Comparison of ENCODE assay signal across 16 mouse cellular contexts in genomic region chr4:48588576-48588975, GRCm38 (mm10). TPM values are rescaled to one million over a fixed set of nuclear protein-coding genes. Genes with fewer than 3 reads are reported as not detected.
DNase-seq lines count a peak whose midpoint lies in the region; ATAC-seq and TF ChIP-seq lines count a peak whose summit lies in the region.
"Had no signal": no experiment of that assay in that cellular context is flagged by ENCODE, and none has a peak within 500 bp of the region (broad histone marks: within the 10 kb centered on the region; RNA-seq: fewer than 3 reads in every experiment).

No protein-coding gene starts in this region.

- peak overlapping the region; percentile 28; the same call in 1 of the 2 replicates for H3K4me2 ChIP-seq in hindbrain, embryonic 12.5 days (replicated peaks)
- no peak overlapping the region for H3K4me2 ChIP-seq in hindbrain, postnatal 0 days (ENCODE audit: low read depth, low read length)
- H3K4me2 ChIP-seq in midbrain, embryonic 14.5 days (ENCODE audit: low read length) = peak overlapping the region; percentile 11
- H3K4me2 ChIP-seq in midbrain, embryonic 15.5 days = no peak overlapping the region
- H3K4me2 ChIP-seq in lung, embryonic 15.5 days = peak overlapping the region; percentile 24; the same call in 1 of the 2 replicates
- peak overlapping the region; percentile 22; the same call in 1 of the 2 replicates for H3K4me2 ChIP-seq in stomach, embryonic 15.5 days
- H3K4me2 ChIP-seq: forebrain, embryonic 15.5 days; liver, embryonic 11.5 days had no signal

- H3K4me3 ChIP-seq in hindbrain, embryonic 12.5 days = no peak overlapping the region
- H3K4me3 ChIP-seq in hindbrain, postnatal 0 days (ENCODE audit: low read length) = no peak overlapping the region
- H3K4me3 ChIP-seq in midbrain, embryonic 14.5 days (replicated peaks; ENCODE audit: low read depth, low read length) = no peak overlapping the region
- H3K4me3 ChIP-seq in midbrain, embryonic 15.5 days = no peak overlapping the region
- no peak overlapping the region for H3K4me3 ChIP-seq in lung, embryonic 15.5 days
- no peak overlapping the region for H3K4me3 ChIP-seq in stomach, embryonic 15.5 days (replicated peaks)
- H3K4me3 ChIP-seq: forebrain, embryonic 15.5 days had no signal

- H3K9ac ChIP-seq in hindbrain, embryonic 12.5 days = no peak overlapping the region
- H3K9ac ChIP-seq in hindbrain, postnatal 0 days (replicated peaks; ENCODE audit: low read length) = no peak overlapping the region
- H3K9ac ChIP-seq in midbrain, embryonic 14.5 days (replicated peaks; ENCODE audit: low read length) = no peak overlapping the region
- no peak overlapping the region for H3K9ac ChIP-seq in midbrain, embryonic 15.5 days
- no peak overlapping the region for H3K9ac ChIP-seq in lung, embryonic 15.5 days
- H3K9ac ChIP-seq in stomach, embryonic 15.5 days = no peak overlapping the region
- H3K9ac ChIP-seq: forebrain, embryonic 15.5 days had no signal

- 0 out of 2 replicates have a peak, but pooled peaks cover 3% of the 10 kb centered on the region for H3K36me3 ChIP-seq in hindbrain, embryonic 12.5 days
- H3K36me3 ChIP-seq in hindbrain, postnatal 0 days (ENCODE audit: insufficient read depth, low read length) = no peaks in the 10 kb centered on the region
- H3K36me3 ChIP-seq in midbrain, embryonic 14.5 days (ENCODE audit: control insufficient read depth, insufficient read depth, low read length) = no peaks in the 10 kb centered on the region
- no peaks in the 10 kb centered on the region for H3K36me3 ChIP-seq in midbrain, embryonic 15.5 days (replicated peaks)
- H3K36me3 ChIP-seq in lung, embryonic 15.5 days = no peaks in the 10 kb centered on the region
- no peaks in the 10 kb centered on the region for H3K36me3 ChIP-seq in stomach, embryonic 15.5 days
- H3K36me3 ChIP-seq: forebrain, embryonic 15.5 days had no signal

- TF ChIP-seq CTCF in hindbrain, postnatal 0 days (IDR thresholded peaks at IDR 0.05; ENCODE audit: low read depth) = no peak

- H3K9me3 ChIP-seq in hindbrain, embryonic 12.5 days (replicated peaks) = no peaks in the 10 kb centered on the region
- H3K9me3 ChIP-seq in hindbrain, postnatal 0 days (ENCODE audit: low read length) = no peaks in the 10 kb centered on the region
- no peaks in the 10 kb centered on the region for H3K9me3 ChIP-seq in midbrain, embryonic 14.5 days (ENCODE audit: control insufficient read depth, low read length)
- H3K9me3 ChIP-seq in midbrain, embryonic 15.5 days = no peaks in the 10 kb centered on the region
- no peaks in the 10 kb centered on the region for H3K9me3 ChIP-seq in lung, embryonic 15.5 days
- H3K9me3 ChIP-seq in stomach, embryonic 15.5 days = no peaks in the 10 kb centered on the region
- H3K9me3 ChIP-seq: forebrain, embryonic 15.5 days had no signal

- no peak for ATAC-seq in hindbrain, embryonic 12.5 days (ENCODE audit: low FRiP score)
- ATAC-seq in hindbrain, postnatal 0 days = no peak
- ATAC-seq in midbrain, embryonic 14.5 days (ENCODE audit: low FRiP score, low TSS enrichment) = no peak
- ATAC-seq in midbrain, embryonic 15.5 days (replicated peaks) = no peak
- ATAC-seq in lung, embryonic 15.5 days (ENCODE audit: borderline replicate concordance, extremely low read depth, low FRiP score, low TSS enrichment) = no peak
- ATAC-seq in stomach, embryonic 15.5 days (ENCODE audit: insufficient read depth, low FRiP score, low read depth) = no peak
- no peak for ATAC-seq in activated CD4-positive, CD25-positive, alpha-beta regulatory T cell, adult 4 months
- ATAC-seq: forebrain, embryonic 15.5 days had no signal

- H3K4me1 ChIP-seq in hindbrain, embryonic 12.5 days = peaks cover 18% of the 10 kb centered on the region
- 0 out of 2 replicates have a peak, but pooled peaks cover 3% of the 10 kb centered on the region for H3K4me1 ChIP-seq in hindbrain, postnatal 0 days (ENCODE audit: insufficient read depth, low read length)
- peaks cover 19% of the 10 kb centered on the region; the same call in 1 of the 2 replicates for H3K4me1 ChIP-seq in midbrain, embryonic 14.5 days (ENCODE audit: control insufficient read depth, insufficient read depth, low read length)
- peaks cover 43% of the 10 kb centered on the region for H3K4me1 ChIP-seq in midbrain, embryonic 15.5 days
- H3K4me1 ChIP-seq in lung, embryonic 15.5 days = peaks cover 30% of the 10 kb centered on the region
- H3K4me1 ChIP-seq in stomach, embryonic 15.5 days = peaks cover 11% of the 10 kb centered on the region; the same call in 1 of the 2 replicates

- H3K27ac ChIP-seq in hindbrain, embryonic 12.5 days = no peak overlapping the region
- H3K27ac ChIP-seq in hindbrain, postnatal 0 days = no peak overlapping the region
- H3K27ac ChIP-seq in midbrain, embryonic 14.5 days (replicated peaks; ENCODE audit: low read depth, low read length) = no peak overlapping the region
- H3K27ac ChIP-seq in midbrain, embryonic 15.5 days = no peak overlapping the region
- H3K27ac ChIP-seq in lung, embryonic 15.5 days = no peak overlapping the region
- H3K27ac ChIP-seq in stomach, embryonic 15.5 days = no peak overlapping the region
- H3K27ac ChIP-seq: forebrain, embryonic 15.5 days had no signal

- no peaks in the 10 kb centered on the region for H3K27me3 ChIP-seq in hindbrain, embryonic 12.5 days
- no peaks in the 10 kb centered on the region for H3K27me3 ChIP-seq in hindbrain, postnatal 0 days (ENCODE audit: insufficient read depth, low read length)
- H3K27me3 ChIP-seq in midbrain, embryonic 14.5 days (ENCODE audit: control insufficient read depth, insufficient read depth, low read length) = no peaks in the 10 kb centered on the region
- H3K27me3 ChIP-seq in midbrain, embryonic 15.5 days (replicated peaks) = no peaks in the 10 kb centered on the region
- no peaks in the 10 kb centered on the region for H3K27me3 ChIP-seq in lung, embryonic 15.5 days
- H3K27me3 ChIP-seq in stomach, embryonic 15.5 days (replicated peaks) = no peaks in the 10 kb centered on the region
- H3K27me3 ChIP-seq: forebrain, embryonic 15.5 days had no signal

- no peak for DNase-seq in hindbrain, postnatal 0 days (ENCODE audit: low spot score)
- DNase-seq in midbrain, embryonic 14.5 days = no peak
- DNase-seq in right cerebral cortex, adult 18-20 months = no peak
- DNase-seq: adrenal gland, postnatal 25 days; cerebellum, adult 9-10 months; embryo, embryonic 11 days; heart, postnatal 10 days; kidney, postnatal 25 days; left cerebral cortex, postnatal 4 days had no signal

- 71% methylated on average over 9 of the region's 9 CpGs for WGBS in hindbrain, embryonic 12.5 days
- WGBS in hindbrain, postnatal 0 days = 62% methylated on average over 9 of the region's 9 CpGs
- 78% methylated on average over 9 of the region's 9 CpGs for WGBS in midbrain, embryonic 14.5 days
- 69% methylated on average over 9 of the region's 9 CpGs for WGBS in midbrain, embryonic 15.5 days
- whole genome bisulfite sequencing in lung, embryonic 15.5 days = 25% methylated on average over 9 of the region's 9 CpGs
- 42% methylated on average over 9 of the region's 9 CpGs for WGBS in stomach, embryonic 15.5 days

RNA-seq across cellular contexts. Expression of gene Tmeff1, which starts 3.6 kb away (rescaled TPM):
- 295 and 300 TPM in 2 replicates for polyA plus RNA-seq in hindbrain, embryonic 12.5 days (2016; fragmentation: Nextera tagmentation; extraction: Ambion mirVana)
- 193 and 228 TPM in 2 replicates for total RNA-seq in hindbrain, postnatal 0 days (2014; rRNA removed)
- 181 and 195 TPM in 2 replicates for polyA plus RNA-seq in hindbrain, postnatal 0 days (2015; fragmentation: Nextera tagmentation; extraction: Ambion mirVana)
- 321 and 359 TPM in 2 replicates for polyA plus RNA-seq in midbrain, embryonic 14.5 days (2014; fragmentation: Nextera tagmentation; extraction: Ambion mirVana)
- 293 and 312 TPM in 2 replicates for polyA plus RNA-seq in midbrain, embryonic 15.5 days (2015; fragmentation: Nextera tagmentation; extraction: Ambion mirVana)
- polyA plus RNA-seq in lung, embryonic 15.5 days (2015; fragmentation: Nextera tagmentation; extraction: Ambion mirVana) = 52.6 and 53.6 TPM in 2 replicates
- 52.2 and 53.9 TPM in 2 replicates for polyA plus RNA-seq in stomach, embryonic 15.5 days (2015; fragmentation: Nextera tagmentation; extraction: Ambion mirVana)
- polyA plus RNA-seq in activated CD4-positive, CD25-positive, alpha-beta regulatory T cell, adult 4 months (2017; shearing (Covaris generic)) = not detected

RNA-seq across cellular contexts. Expression of gene Msantd3, which starts 48.8 kb away (rescaled TPM):
- 50.8 and 56.1 TPM in 2 replicates for polyA plus RNA-seq in hindbrain, embryonic 12.5 days (2016; fragmentation: Nextera tagmentation; extraction: Ambion mirVana)
- total RNA-seq in hindbrain, postnatal 0 days (2014; rRNA removed) = 25.1 and 28.1 TPM in 2 replicates
- 27.3 and 30.4 TPM in 2 replicates for polyA plus RNA-seq in hindbrain, postnatal 0 days (2015; fragmentation: Nextera tagmentation; extraction: Ambion mirVana)
- 36.2 and 38.1 TPM in 2 replicates for polyA plus RNA-seq in midbrain, embryonic 14.5 days (2014; fragmentation: Nextera tagmentation; extraction: Ambion mirVana)
- polyA plus RNA-seq in midbrain, embryonic 15.5 days (2015; fragmentation: Nextera tagmentation; extraction: Ambion mirVana) = 33.3 and 33.4 TPM in 2 replicates
- polyA plus RNA-seq in lung, embryonic 15.5 days (2015; fragmentation: Nextera tagmentation; extraction: Ambion mirVana) = 28.3 and 32.4 TPM in 2 replicates
- 20.7 and 21.1 TPM in 2 replicates for polyA plus RNA-seq in stomach, embryonic 15.5 days (2015; fragmentation: Nextera tagmentation; extraction: Ambion mirVana)
- polyA plus RNA-seq in activated CD4-positive, CD25-positive, alpha-beta regulatory T cell, adult 4 months (2017; shearing (Covaris generic)) = not detected

Comparison
In these comparisons a context has a peak if more than half of its experiments do, and no peak if none do; other contexts are left out.
1. H3K4me2 ChIP-seq: peak in hindbrain, embryonic 12.5 days (single experiment), midbrain, embryonic 14.5 days (single experiment), lung, embryonic 15.5 days (single experiment) and stomach, embryonic 15.5 days (single experiment); none in hindbrain, postnatal 0 days (single experiment) and midbrain, embryonic 15.5 days (single experiment).
2. RNA of gene Tmeff1, which starts 3.6 kb away (polyA plus RNA-seq): 321 to 359 TPM in midbrain, embryonic 14.5 days, 295 to 300 TPM in hindbrain, embryonic 12.5 days, 293 to 312 TPM in midbrain, embryonic 15.5 days, 181 to 195 TPM in hindbrain, postnatal 0 days, 52.6 to 53.6 TPM in lung, embryonic 15.5 days and 52.2 to 53.9 TPM in stomach, embryonic 15.5 days; not detected in activated CD4-positive, CD25-positive, alpha-beta regulatory T cell, adult 4 months; every median in the first group is over 10 times any median in the second.
3. RNA of gene Msantd3, which starts 48.8 kb away (polyA plus RNA-seq): 50.8 to 56.1 TPM in hindbrain, embryonic 12.5 days, 36.2 to 38.1 TPM in midbrain, embryonic 14.5 days, 33.3 to 33.4 TPM in midbrain, embryonic 15.5 days, 28.3 to 32.4 TPM in lung, embryonic 15.5 days, 27.3 to 30.4 TPM in hindbrain, postnatal 0 days and 20.7 to 21.1 TPM in stomach, embryonic 15.5 days; not detected in activated CD4-positive, CD25-positive, alpha-beta regulatory T cell, adult 4 months; every median in the first group is over 10 times any median in the second.